Mouse (Mus musculus) heart, adult 2 months (tissue): ENCODE measurements around the gene Zfp541.

Source experiments
- CTCF ChIP-seq: fragments of 200-600 bp; IDR thresholded peaks from 2 replicates; pipeline ENCODE4 v1.8.1; 2022; ENCODE audit warnings: antibody characterized with exemption, mild to moderate bottlenecking, moderate library complexity
- EP300 ChIP-seq: fragments of 200-500 bp; IDR thresholded peaks from 2 replicates; pipeline ENCODE4 v1.6.1; 2011; ENCODE audit warnings: low read depth, low read length, control low read depth; ENCODE audit not compliant: insufficient read depth
- POLR2A ChIP-seq: fragments of 200-500 bp; IDR thresholded peaks from 2 replicates; pipeline ENCODE4 v1.6.1; 2011; ENCODE audit warnings: mild to moderate bottlenecking, low read depth, low read length, control low read depth; ENCODE audit not compliant: insufficient read depth

DNA sequence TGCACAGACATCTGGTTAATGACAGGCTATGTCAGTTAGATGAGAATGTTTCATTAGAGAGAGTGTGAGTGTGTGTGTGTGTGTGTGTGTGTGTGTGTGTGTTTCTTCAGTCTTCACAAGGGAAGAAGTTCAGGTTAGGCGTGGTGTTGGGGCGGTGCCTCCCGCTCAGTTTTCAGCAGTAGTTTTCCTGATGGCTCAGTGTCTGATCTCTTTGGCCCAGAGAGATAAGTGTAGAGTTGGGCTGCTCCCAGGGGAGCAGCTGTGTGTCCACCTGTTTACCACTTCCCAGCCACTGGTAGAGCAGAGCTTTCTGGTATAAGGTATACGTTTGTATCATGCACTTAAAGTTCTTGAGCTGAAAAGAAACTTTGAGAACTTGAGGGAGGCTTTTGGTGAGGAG is 38.3 kb downstream of the Zfp541 start:
- TF ChIP-seq CTCF: no peak
- TF ChIP-seq POLR2A: no peak
- no peak for TF ChIP-seq EP300
